Mouse (Mus musculus) T-cell, adult 66 days (primary cell): Measurements from ENCODE around the gene Casp12. TPM values are rescaled to one million over a fixed set of nuclear protein-coding genes. Genes with fewer than 3 reads are reported as not detected.

Source experiments
- total RNA-seq, 2 experiments: library from RNA; stranded (reverse); gene quantifications; 3 replicates in 1 of 2; 4 replicates in 1 of 2; pipeline ENCODE4 v1.2.4; 2023

Gene Casp12
- total RNA-seq, result under 1 TPM in 1 of 2 experiments, not detected in 1; 0.29 TPM

GRCm38 (mm10) chr9:5345291-5345898, at the start of gene Casp12:
TSS of gene Casp12 (plus strand) at chr9:5345430.

GRCm38 (mm10) chr9:5298329-5299131, 46.7 kb upstream of the Casp12 start, which contains the start of gene Casp1:
TSS of gene Casp1 (plus strand) at chr9:5298517.

GRCm38 (mm10) chr9:5308561-5308960, 36.7 kb upstream of the Casp12 start, which contains the start of gene Casp4:
TSS of gene Casp4 (plus strand) at chr9:5308828.

Other genes starting within 250 kb of the Casp12 start
- gene Casp1, start 46.9 kb upstream of the Casp12 start, total RNA-seq, result 10 to 100 TPM; 14.3 to 15.1 TPM
- 10 to 100 TPM; 22.7 to 29.8 TPM for gene Casp4, start 36.6 kb upstream of the Casp12 start, total RNA-seq